Mouse (Mus musculus) left cerebral cortex, adult 2 months (tissue): ENCODE measurements at regions not wholly inside any gene's neighbourhood (a gene's known extent, or its start where the extent isn't known, plus 50 kb on each side); places are given as distances from the start of the nearest gene placed in this dataset.

Source experiments
- DNase-seq, 2 experiments: peaks; one replicate each; pipeline ENCODE4 v3.0.0; 2021 to 2022; ENCODE audit warnings: low spot score in 2 of 2, mixed read lengths in 1 of 2; ENCODE audit errors: extremely low spot score in 1 of 2
- H3K27ac ChIP-seq: fragments of 200-600 bp; 2 replicates; pipeline ENCODE4 v1.8.1; 2022
- H3K4me3 ChIP-seq: fragments of 200-600 bp; 2 replicates; pipeline ENCODE4 v1.8.1; 2022
- CTCF ChIP-seq: fragments of 200-600 bp; IDR thresholded peaks from 2 replicates; pipeline ENCODE4 v1.8.1; 2022; ENCODE audit warnings: antibody characterized with exemption, mild to moderate bottlenecking, moderate library complexity
- intact Hi-C: fragments of 180-260 bp; cut with DNase I; formaldehyde crosslinking; loops from one replicate; pipeline ENCODE4 v1.15.1; 2025

DNA sequence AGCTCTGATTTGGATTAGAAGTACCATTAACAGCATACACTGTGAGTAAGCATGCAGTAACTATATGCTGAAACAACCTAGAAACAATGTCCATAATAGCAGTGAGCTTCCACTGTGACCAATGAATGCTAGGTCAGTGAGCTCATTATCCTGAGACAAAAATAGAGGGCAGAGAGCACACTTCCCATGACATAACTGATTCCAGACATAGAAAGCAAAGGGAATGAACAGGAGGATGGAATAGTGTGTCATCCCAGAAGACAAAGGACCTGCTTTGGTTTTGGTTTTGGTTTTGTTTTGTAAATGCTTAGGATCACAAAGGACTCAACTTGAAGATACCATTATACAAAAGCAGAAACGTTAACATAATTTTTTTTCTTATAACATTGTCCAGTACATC is 150.8 kb upstream of the Nr3c2 start:
- Histone ChIP-seq H3K27ac (no peak overlapping the region), H3K4me3 (no peak overlapping the region)
- TF ChIP-seq CTCF = no peak
- no peak for DNase-seq
- intact Hi-C loops = no loop called here

DNA sequence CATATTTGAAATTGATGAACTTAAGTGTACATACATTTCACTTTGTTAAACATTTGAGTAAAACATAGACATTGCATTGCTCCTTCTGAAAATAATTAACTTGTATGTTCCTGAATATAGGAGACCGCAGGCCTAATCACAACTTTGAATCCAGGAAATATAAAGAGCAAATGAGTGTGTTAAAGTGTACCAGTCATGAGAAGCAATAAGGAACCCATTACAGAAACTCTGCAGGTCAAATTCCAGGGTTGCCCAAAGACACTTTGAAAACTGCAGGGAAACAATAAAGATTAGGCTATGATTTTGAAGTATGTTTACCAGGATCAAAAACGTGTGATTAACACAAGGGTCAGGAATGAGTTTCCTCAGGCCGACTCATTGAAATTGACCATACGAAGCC is 149.0 kb upstream of the Nr3c2 start:
- Histone ChIP-seq H3K4me3 (no peak overlapping the region), H3K27ac (no peak overlapping the region)
- TF ChIP-seq CTCF = no peak
- intact Hi-C loops = no loop called here
- no peak for DNase-seq

DNA sequence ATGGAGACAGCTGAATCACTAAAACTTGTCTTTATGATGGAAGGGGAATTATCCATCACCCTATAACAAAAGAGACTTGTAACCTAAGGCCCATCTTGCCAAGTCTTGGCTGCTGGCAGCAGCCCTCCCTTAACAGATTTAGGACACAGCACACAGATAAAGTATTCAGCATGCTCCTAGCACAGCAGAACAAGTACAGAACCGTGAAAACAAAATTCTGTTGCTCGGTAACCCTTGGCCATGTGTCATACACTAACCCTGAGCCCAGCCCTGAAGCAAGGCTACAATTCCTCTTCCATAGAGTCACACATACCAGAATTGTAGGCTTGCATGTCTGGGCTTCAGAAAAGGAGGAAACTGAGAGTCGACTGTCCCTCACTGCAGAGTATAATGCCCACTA is 145.1 kb upstream of the Nr3c2 start:
- Histone ChIP-seq H3K27ac (no peak overlapping the region), H3K4me3 (no peak overlapping the region)
- intact Hi-C loops = no loop called here
- DNase-seq = no peak
- no peak for TF ChIP-seq CTCF

DNA sequence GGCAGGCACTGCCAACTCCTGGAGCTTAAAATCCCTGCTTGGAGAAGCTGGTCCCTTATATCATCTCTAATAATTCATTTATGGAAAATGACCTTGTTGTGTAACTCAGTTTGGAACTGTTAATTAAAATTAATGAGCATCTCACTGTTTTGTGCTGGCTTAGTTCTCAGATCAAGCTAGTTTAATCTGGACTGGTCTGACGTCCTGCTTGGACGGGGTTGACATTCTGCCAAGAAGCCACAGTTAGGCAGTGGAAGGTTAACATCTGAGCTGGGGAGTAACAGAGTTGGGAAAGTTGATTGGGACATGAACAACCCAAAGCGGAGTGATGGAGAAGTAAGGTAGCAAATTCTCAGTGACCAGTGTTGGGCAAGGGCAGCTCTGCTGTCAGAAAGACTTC is 135.0 kb upstream of the Nr3c2 start:
- DNase-seq = no peak
- Histone ChIP-seq H3K27ac (no peak overlapping the region), H3K4me3 (no peak overlapping the region)
- intact Hi-C loops = no loop called here
- no peak for TF ChIP-seq CTCF

DNA sequence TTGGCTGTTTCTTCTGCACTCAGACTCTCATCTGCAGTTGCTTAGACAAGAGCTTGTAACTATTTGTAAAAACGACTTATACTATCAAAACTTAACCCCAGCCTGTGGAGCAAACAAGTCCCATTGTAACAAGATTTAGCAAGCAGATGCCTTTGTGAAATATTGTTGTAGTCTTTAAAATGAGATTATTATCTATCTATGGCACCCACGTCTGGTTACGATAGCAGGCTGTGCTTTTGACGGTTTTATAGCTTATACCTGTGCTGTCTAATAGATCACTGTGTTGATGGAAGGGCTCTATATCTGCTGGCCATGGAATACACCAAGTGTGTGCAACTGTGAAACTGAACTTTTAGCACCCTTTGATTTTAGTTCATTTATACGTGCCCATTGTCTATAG is 130.9 kb upstream of the Nr3c2 start:
- intact Hi-C loops = no loop called here
- no peak for DNase-seq
- Histone ChIP-seq H3K27ac (no peak overlapping the region), H3K4me3 (no peak overlapping the region)
- TF ChIP-seq CTCF = no peak

DNA sequence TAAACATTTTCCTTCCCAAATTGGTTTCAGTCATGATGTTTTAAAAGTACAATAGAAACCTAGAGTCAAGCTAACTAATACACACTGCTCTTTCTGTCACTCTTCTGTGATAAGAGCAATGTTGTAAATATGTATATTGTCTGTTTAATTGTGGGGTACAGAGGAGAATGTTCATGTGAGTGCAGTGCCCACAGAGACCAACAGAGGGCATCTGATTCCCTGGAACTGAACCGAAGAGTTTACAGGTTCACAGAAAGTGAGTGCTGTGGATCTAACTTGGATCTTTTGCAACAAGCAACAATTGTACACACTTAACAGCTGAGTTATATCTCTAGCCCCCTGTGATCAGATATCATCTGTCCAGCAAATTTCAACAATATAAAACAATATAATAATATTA is 111.5 kb upstream of the Nr3c2 start:
- peak; percentile 24 for TF ChIP-seq CTCF
- no peak overlapping the region for H3K27ac ChIP-seq
- no peak for DNase-seq
- intact Hi-C loops = no loop called here
- H3K4me3 ChIP-seq = no peak overlapping the region

DNA sequence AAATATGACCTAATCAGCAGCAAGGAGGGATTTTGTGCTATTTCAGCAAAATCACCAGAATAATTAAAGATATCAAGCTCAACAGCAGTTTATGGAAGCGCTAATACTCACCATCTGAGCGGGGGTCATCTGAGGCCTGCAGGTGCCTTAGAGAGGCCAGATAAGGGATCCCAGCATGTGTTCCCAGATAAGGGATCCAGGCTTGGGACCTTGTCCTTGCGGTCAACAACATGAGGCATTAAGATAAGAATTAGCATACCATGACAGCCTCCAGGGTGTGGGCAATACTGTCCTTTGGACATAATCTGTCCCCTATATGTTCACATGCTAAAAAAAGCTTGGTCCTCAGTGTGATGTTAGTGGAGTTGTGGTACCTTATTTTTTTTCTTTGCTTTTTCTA is 105.4 kb upstream of the Nr3c2 start:
- no peak for DNase-seq
- intact Hi-C loops = no loop called here
- H3K27ac ChIP-seq = no peak overlapping the region
- TF ChIP-seq CTCF = no peak
- no peak overlapping the region for H3K4me3 ChIP-seq

DNA sequence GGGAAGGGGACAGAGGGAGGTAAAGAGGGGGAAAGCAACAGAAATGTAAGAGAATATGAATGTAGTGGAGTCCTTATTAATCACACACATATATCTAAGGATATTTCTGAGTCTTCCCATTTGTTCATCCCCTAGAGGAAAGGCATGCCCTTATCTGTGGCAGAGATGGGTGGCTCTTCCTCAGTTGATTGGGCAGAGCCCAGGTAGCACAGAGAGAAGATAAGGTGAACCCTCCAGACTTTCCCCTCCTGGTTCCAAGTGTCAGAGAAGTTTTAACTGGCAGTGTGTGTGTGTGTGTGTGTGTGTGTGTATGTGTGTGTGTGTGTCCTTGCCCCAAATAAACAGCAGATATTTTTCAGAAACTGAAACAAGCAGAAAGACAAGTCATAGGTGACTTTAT is 99.2 kb upstream of the Nr3c2 start:
- H3K27ac ChIP-seq = no peak overlapping the region
- no peak for TF ChIP-seq CTCF
- intact Hi-C loops = no loop called here

DNA sequence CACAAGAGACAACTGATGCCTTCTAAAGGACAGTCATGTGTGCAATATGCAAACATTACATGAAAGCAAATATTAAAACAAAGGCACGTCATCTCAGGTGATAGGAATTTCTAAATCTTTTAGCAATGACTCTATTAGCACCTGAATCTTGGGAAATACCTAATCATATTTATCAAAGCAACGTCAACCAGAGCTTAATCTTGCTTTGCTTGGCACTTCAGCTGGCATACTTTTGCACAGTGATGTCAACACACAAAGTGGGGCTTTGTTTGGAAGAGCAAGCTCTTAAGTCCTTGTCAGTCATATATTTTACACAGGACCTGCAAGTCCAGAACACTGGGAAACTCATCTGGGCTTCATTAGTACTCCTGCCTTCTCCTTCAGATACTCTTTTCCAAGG is 75.8 kb upstream of the Nr3c2 start:
- no peak for DNase-seq
- H3K4me3 ChIP-seq = no peak overlapping the region
- TF ChIP-seq CTCF = no peak
- intact Hi-C loops = no loop called here
- no peak overlapping the region for H3K27ac ChIP-seq

More for the DNA sequence above, 99.2 kb upstream of the Nr3c2 start:
- no peak for DNase-seq
- no peak overlapping the region for H3K4me3 ChIP-seq
